Mouse (Mus musculus): Measurements from ENCODE around the gene Ascc1.

DNA sequence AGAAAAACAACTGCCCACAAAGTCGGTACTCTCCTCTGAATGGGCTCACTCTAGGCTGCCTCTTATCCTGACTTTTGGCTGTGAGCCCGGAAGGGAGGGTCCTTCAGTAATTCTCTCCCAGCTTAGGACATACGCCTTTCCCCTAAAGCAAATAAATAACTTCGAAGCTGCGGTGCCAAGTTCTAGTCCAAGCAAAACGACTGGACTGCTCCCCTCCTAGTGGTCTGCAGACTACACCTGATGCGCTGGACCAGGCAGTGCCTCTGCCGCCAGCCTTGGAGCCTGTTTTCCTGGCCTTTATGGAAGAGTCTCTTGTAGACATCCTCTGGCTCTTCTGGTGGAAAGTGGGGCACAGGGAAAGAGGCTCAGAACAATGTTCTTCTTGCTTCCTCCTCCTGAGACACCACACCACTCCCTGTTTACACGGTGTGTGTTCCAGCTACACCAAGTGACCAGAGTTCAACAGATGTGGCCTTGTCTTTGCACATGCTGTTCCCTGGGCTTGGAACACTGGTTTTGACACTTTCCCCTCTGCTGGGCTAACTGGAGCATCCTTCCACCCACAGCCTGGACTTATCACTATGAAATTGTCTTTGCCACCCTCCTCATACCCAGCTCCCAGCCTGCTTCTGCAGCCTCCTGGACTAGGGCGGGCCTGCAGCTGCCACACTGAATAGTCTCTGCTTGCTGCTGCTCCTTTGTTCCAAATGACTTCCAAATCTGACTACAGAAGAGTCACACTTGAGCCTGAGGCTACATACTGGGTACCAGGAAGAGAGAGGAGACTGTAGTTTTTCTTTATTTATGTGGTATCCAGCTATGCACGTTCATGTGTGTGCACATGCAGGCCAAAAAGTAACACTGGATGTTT is 23.5 kb upstream of the Ascc1 start:
- TF ChIP-seq POLR2A (IDR thresholded peaks at IDR 0.05; ENCODE audit: low read depth, low read length) (no peak), CTCF (IDR thresholded peaks at IDR 0.05; ENCODE audit: extremely low read depth, insufficient read length, insufficient replicate concordance, low read depth, low read length) (no peak; the same call in 1 of the 2 replicates)
